Mouse (Mus musculus) telencephalon, adult 2 months (tissue): ENCODE results near the gene Olfr1232.

Experiments
- DNase-seq: peaks from one replicate; pipeline ENCODE4 v3.0.0-alpha.2; 2011; ENCODE audit warnings: low read depth, low spot score

Olfr1232 gene

DNA sequence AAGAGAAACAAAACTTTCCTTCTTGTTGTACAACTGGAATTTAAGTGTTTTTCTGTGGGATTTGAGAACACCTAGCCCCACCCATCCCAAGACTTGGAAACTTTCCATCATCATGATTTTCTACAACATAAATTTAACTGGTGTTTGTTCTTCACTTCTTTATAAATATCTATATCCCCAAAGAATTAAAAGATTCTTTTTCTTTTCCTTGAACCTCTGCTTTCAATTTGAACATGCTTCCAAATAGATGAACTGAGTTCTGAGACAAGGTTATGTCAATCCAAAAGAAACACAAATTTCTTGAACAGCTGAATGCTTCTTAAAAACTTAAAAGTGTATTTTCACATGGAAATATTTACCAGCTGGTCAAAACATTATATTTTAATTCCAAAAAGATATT lies at the start of gene Olfr1232:
Gene Olfr1232 (minus strand): TSS at position 101 of the 400 bp plus-strand sequence.
- DNase-seq: no peak

DNA sequence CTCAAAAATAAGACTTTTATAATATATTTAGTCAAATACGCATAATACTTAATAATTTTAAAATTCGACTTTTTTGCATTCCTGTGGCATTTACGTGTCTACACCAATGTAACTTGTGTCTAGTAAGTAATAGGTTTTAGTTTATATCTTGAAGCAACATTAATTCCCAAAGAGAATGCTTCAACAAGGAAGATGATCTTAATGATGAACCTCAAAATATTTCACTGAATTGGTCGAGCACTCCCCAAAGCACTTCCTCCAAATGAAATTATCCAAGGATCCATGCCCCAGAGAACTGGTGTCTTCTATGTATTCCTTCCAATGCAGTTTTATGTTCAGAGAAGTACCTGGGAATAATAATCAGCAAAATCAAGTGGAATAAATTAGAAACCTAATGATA lies 35.3 kb upstream of the Olfr1232 start, which contains the start of gene Olfr1234:
Gene Olfr1234 (minus strand): TSS at position 101 of the 400 bp plus-strand sequence.
- DNase-seq: no peak

GRCm38 (mm10) chr2:89342298-89342697 lies 12.8 kb upstream of the Olfr1232 start, which contains the start of gene Olfr1233:
TSS of gene Olfr1233 (minus strand) at chr2:89342398.
- no peak for DNase-seq

- DNase-seq: no peak
These were observed 22.5 kb downstream of the Olfr1232 start, which contains the start of gene Olfr1231 for GRCm38 (mm10) chr2:89306974-89307373. TSS of gene Olfr1231 (minus strand) at chr2:89307074.

- no peak for DNase-seq
These were observed 32.3 kb downstream of the Olfr1232 start, which contains the start of gene Olfr1230 for GRCm38 (mm10) chr2:89297168-89297567. TSS of gene Olfr1230 (minus strand) at chr2:89297268.

DNA sequence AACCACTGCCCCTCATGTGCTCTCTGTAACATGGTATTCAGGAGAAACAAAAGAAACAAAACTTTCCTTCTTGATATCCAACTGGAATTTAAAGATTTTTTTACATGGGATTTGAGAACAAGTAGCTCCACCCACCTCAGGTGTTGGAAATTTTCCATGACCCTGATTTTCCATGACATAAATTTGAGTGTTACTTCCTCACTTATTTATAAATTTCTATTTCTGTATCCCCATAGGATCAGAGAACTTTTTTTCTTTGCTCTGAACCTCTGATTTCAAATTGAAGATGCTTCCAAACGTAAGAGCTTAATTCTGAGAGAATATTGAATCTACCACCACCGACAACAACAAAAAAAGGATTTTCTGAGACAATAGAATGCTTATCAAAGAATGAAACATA lies 41.6 kb downstream of the Olfr1232 start, which contains the start of gene Olfr1229:
Gene Olfr1229 (minus strand): TSS at position 101 of the 400 bp plus-strand sequence.
- DNase-seq: no peak
